Mouse (Mus musculus) ES-E14 (cell line): Measurements from ENCODE around the gene Olfr70.

Source experiments
- CHD2 ChIP-seq: IDR thresholded peaks from 2 replicates; pipeline ENCODE4 v1.6.1; 2014; ENCODE audit warnings: mild to moderate bottlenecking, low read depth, low read length, inconsistent platforms
- HCFC1 ChIP-seq: IDR thresholded peaks from 2 replicates; pipeline ENCODE4 v1.6.1; 2012; ENCODE audit warnings: low read length, inconsistent platforms, borderline replicate concordance; ENCODE audit not compliant: insufficient read depth
- ZNF384 ChIP-seq: IDR thresholded peaks from 2 replicates; pipeline ENCODE4 v1.6.1; 2012; ENCODE audit warnings: low read depth, low read length, inconsistent platforms

DNA sequence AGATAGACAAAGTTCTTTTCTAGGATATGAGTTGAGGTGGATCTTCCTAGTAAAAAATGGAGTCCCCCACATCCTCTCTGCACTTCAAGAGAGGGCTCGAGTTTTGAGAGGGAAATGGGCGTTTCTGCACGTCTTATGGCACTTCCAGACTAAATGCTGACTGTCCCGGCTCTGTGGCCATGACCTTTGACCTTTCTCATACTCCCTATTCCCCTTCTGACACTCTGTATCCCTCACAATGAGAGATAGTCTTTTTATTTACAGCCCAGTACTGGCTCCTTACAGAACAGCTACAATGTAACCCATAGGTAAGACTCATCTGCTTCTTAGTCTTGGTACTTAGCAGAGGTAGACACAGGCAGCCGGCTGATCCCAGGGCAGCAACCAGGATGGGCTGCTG, 40.9 kb upstream of the Olfr70 start:
- no peak for TF ChIP-seq HCFC1
- no peak for TF ChIP-seq CHD2
- TF ChIP-seq ZNF384 = no peak
